Mouse (Mus musculus) hindlimb bud, embryonic 11.5 days (tissue): ENCODE data around the gene Uhrf1bp1.

Source experiments
- DNase-seq: peaks from one replicate; pipeline ENCODE4 v3.0.0-alpha.2; 2012; ENCODE audit warnings: low read depth, low spot score; ENCODE audit errors: extremely low spot score

The Uhrf1bp1 gene

GRCm38 (mm10) chr17:27839469-27840252 lies 16.6 kb upstream of the Uhrf1bp1 start:
- DNase-seq = peak; percentile 86

GRCm38 (mm10) chr17:27848351-27848750 lies 7.9 kb upstream of the Uhrf1bp1 start:
- DNase-seq = no peak

- no peak for DNase-seq
Observed at GRCm38 (mm10) chr17:27851076-27851475, 5.2 kb upstream of the Uhrf1bp1 start.

- no peak for DNase-seq
Observed at GRCm38 (mm10) chr17:27856798-27857648, 782 bp downstream of the Uhrf1bp1 start.

- no peak for DNase-seq
Observed at GRCm38 (mm10) chr17:27857649-27858475, 1.6 kb downstream of the Uhrf1bp1 start.

GRCm38 (mm10) chr17:27859131-27859530 lies 2.9 kb downstream of the Uhrf1bp1 start:
- DNase-seq = no peak

- DNase-seq = no peak
Observed at GRCm38 (mm10) chr17:27865461-27865860, 9.2 kb downstream of the Uhrf1bp1 start.

GRCm38 (mm10) chr17:27866737-27867136 lies 10.5 kb downstream of the Uhrf1bp1 start:
- DNase-seq = no peak

- DNase-seq = no peak
Observed at GRCm38 (mm10) chr17:27871851-27872250, 15.6 kb downstream of the Uhrf1bp1 start.

GRCm38 (mm10) chr17:27873583-27873982 lies 17.3 kb downstream of the Uhrf1bp1 start:
- no peak for DNase-seq

GRCm38 (mm10) chr17:27874510-27874909 lies 18.3 kb downstream of the Uhrf1bp1 start:
- no peak for DNase-seq

- no peak for DNase-seq
Observed at GRCm38 (mm10) chr17:27881518-27881917, 25.3 kb downstream of the Uhrf1bp1 start.

GRCm38 (mm10) chr17:27883129-27883528 lies 26.9 kb downstream of the Uhrf1bp1 start:
- no peak for DNase-seq

GRCm38 (mm10) chr17:27883994-27884393 lies 27.8 kb downstream of the Uhrf1bp1 start:
- no peak for DNase-seq

GRCm38 (mm10) chr17:27886499-27887210 lies 30.4 kb downstream of the Uhrf1bp1 start:
- no peak for DNase-seq

- peak; percentile 89 for DNase-seq
Observed at GRCm38 (mm10) chr17:27907512-27908205, 51.4 kb downstream of the Uhrf1bp1 start.

- DNase-seq = no peak
Observed at GRCm38 (mm10) chr17:27908206-27908887, 52.1 kb downstream of the Uhrf1bp1 start.

GRCm38 (mm10) chr17:27908888-27909621 lies 52.8 kb downstream of the Uhrf1bp1 start, which contains the start of gene Anks1:
Gene Anks1, plus strand, starts transcription at chr17:27909306.
- no peak for DNase-seq
